Mouse (Mus musculus): ENCODE results near the gene Capn1.

Gene Capn1

DNA sequence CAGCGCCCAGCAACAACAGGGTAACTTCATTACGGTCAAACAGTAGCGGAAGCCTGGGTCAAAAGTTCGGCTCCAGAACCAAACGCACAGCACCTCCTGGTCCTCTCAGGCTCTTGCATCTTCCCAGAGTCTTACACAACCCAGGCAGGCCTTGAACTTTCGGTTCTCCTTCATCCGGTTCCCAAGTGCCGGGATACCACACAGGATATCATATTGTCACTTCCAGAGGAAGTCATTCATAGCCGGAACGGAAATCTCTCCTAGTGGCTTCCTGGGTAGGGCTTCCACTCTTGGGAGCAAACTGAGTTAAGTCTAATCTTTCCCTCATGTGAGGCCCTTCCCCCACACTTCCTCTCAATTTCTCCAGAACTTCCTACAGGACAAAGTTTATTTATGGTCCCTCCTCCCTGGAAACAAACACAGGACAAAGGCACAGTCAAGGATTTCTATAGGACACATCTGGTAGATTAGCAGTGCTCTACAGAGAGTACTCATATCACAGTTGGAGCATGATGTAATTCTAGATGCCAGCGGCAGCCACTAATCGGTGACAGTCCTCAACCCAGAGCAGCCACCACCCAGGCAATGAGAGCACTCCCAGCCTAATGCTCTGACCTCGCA lies 63.5 kb downstream of the Capn1 start:
- no peak for DNase-seq (ENCODE audit: low read depth)

DNA sequence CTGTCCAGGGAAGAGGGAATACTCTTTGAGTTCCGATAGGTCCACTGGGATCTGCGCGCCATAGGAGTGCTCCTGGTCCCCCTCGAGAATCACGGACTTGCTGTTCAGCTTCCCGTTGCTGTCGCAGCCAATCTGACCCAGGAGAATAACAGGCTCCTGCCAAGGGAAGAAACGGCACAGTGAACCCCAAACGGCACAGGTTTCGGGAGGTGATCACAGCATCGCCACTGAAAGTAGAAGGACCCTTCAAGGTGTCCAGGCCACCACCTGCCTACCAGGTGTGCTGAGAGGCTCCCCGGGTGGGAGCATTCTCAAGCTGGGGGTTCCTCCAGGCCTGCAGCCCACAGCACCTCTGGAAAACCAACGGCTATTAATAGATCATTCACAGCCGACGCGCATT lies 64.1 kb downstream of the Capn1 start:
- DNase-seq (ENCODE audit: low read depth) = no peak

DNA sequence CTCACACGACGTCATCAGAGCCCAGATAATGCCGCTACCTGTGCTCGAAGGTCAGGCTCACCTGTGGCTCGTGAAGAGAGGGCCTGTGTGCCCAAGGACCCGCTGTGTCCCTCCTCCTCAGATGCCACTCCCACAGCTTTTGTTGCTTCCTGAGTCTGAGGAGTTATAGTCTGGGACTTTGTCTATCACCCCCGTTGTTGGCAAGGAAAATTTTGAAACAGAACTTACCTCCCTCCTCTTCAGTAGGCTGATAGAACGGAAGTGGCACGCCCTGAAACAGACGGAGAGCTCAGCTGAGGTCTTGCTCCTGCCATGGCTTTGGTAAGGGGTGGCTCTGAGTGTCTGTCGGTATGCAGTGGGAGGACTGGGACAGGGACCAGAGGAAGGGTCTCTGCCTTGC lies 65.5 kb downstream of the Capn1 start:
- no peak for DNase-seq (ENCODE audit: low read depth)

DNA sequence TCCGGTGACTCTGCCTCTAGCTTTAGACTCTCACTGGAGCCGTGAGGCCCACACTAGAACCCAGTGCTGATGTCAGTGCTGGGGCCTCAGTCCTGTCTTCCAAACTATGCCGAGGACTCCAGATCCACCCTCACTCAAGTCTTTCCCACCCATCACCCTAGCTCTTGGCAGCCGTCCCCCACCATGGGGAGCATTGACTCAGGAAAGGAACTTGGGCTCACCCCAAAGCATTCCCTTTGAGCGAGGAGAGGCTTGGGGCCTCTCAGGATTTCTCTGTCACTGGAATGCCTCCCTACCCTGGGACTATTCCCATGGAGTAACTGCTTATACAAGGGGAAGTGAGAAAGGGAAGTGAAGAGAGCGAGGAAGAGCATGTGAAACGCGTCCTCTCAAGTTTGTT lies 69.8 kb downstream of the Capn1 start:
- no peak for DNase-seq (ENCODE audit: low read depth)

DNA sequence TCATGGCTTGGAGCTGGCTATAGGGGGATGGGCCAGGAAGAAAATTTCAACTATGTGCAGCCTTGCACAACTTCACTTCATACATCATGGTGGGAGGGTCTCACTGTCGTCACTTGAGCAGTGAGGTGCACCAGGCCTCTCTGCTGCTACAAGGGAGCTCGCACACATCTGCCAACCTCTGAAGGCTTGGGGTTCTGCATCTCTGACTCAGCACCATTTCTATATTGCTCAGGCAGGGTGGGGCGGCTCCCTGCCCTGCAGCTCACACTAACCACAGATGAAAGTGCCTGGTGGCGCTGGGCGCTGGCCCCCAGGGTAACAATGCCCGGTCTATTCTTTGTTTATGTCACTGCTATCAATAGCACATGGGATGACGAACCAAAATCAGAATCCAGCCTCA lies 70.7 kb downstream of the Capn1 start:
- no peak for DNase-seq (ENCODE audit: low read depth)

DNA sequence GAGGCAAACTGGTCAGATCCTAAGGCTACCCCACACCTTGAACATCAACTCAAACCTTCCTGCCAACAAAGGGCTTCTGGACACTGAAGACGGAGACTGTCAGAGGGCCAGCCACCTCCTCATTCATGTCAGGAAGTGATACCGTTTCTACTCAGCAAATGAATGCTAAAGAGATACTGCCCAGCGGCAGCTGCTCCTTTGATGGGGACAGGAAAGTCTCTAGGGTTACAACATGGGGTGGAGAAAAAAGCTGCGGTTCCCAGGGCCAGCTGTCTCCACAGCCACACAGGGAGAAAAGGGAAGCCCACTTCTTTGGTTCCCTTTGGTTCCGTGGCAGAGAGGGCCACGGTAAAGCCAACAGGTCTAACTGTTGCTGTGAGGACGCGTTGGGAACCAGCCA lies 71.6 kb downstream of the Capn1 start:
- DNase-seq (ENCODE audit: low read depth) = no peak

DNA sequence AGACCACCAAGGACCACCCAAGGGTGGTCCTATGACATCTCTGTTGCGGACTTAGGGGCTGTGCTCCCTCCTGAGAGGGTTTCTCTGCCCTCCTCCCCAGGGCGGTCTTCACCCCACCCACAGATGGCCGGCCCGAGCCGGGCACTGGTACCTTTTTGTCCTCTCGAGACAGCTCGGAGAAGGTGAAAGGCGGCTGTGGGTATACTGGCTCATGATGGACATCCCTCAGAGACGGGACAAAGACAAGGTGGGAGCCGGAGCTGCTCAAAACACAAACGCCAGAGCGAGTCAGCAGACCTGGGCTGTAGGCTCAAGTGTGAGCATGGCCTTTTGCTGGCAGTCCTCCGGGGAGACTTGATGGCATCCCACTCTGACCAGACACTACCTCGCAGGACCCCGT lies 72.3 kb downstream of the Capn1 start:
- DNase-seq (ENCODE audit: low read depth) = no peak

DNA sequence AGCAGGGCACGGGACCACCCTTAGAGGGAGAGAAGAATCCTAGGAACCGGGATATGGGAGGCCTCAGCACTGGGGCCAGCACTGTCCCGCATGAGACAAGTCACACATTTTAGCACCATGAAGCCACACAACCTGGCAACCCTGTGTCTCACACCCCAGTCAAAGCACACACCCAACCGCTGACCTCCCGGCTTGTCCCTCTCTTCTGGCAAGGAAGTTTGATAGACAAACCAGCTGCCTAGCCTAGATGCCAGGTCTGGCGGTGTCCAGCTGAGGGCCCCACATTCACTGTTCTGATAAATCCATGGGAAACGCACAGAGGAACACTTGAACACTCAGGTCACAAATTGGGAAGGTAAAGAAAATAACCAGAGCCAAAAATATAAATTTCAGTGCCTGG lies 73.1 kb downstream of the Capn1 start:
- DNase-seq (ENCODE audit: low read depth) = no peak

DNA sequence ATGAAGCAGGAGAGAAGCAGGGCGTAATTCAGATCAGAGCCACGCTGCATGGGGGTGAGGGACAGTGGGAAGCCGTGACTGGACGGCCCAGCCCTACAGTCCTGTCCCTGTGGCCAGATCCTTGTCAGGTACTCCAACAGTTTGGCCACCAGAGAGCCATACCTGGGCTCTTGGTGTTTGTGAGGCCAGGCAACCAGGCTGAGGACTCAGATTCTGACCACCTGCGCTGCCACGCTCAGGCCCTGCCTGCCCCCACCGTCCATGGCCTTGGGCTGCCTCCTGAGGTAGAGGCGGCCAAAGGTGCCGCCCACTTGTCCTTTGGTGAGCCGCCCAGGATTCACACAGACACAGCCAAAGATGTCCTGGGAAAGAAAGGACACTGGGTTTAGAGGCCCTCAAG lies 75.0 kb downstream of the Capn1 start:
- no peak for DNase-seq (ENCODE audit: low read depth)

DNA sequence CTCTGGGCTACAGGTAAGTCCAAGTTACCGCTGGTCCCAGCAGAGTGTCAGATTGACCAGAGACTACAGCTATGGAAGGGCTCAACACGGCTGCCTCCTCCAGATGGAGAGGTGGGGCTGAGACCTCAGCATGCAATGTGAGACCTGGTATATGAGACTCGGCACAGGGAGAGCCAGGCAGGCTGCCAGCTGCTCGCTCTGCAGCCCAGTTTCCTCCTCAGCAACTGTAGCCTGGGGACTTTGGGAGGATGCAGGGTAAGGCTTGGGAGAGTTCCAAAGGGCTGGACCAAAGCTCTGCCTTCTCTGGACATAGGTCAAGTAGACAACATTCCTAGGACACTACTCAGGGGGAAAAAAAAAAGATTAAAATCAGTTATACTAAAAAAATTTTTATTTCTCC lies 75.5 kb downstream of the Capn1 start:
- DNase-seq (ENCODE audit: low read depth) = no peak

DNA sequence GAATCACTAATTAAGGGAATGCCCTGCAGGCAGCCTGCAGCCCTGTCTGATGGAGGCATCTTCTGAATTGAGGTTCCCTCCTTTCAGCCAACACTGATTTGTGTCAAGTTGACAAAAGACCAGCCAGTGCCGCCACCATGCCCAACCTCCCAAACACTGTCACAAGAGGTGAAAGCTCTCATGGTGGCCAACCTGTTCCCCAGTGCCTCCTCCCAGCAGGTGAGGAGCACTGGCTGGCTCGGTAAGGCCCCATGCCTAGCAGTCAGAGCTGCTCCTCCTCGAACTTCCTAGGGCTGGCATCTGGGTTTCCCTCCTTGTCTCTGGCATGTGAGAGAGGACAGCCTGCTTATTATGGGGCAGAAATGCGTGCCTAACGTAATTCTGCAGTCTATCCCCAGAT lies 76.0 kb downstream of the Capn1 start:
- DNase-seq (ENCODE audit: low read depth) = no peak

All from c-Kit-positive CD71-negative TER-119-negative erythroid progenitor cells, embryonic 14.5 days (primary cell).